Mouse (Mus musculus): ENCODE results near the gene Hoxc4.
A peak's percentile ranks its signal among the peaks of the same experiment; 100 is the strongest.

Gene Hoxc4

DNA sequence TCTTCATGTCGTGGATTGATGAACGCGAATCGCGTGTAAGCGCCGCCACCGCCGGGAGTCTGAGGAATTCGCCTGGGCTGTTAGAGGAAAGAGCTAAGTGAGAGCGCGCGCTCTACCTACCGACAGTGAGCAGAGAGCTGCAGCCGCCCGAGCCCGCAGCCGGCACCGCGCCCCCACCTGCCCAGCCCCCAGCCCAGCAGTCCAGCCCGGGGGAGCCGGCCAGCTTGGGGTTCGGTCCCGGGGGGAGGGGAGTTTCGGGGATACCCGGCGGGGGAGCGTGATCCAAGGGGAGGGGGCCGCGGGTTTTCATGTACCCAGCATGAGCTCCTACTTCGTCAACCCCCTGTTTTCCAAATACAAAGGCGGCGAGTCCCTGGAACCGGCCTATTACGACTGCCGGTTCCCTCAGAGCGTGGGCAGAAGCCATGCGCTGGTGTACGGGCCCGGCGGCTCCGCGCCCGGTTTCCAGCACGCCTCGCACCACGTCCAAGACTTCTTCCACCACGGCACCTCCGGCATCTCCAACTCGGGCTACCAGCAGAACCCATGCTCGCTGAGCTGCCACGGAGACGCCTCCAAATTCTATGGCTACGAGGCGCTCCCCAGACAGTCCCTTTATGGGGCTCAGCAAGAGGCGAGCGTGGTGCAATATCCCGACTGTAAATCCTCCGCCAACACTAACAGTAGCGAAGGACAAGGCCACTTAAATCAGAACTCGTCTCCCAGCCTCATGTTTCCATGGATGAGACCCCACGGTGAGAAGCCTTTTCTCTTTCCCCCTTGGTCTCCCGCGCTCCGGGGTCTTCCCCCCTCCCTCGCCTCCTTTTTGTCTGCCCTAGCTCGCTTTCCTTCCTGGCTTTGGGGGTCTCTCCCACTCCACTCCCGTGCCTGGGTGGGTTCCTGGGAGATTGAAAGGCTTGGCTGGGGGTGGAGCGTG lies 28.0 kb upstream of the Hoxc4 start, which contains the start of gene Hoxc8:
TSS of gene Hoxc8 (plus strand) at position 147 of the 937 bp plus-strand sequence.
- DNase-seq (ENCODE audit: low spot score) = no peak

DNA sequence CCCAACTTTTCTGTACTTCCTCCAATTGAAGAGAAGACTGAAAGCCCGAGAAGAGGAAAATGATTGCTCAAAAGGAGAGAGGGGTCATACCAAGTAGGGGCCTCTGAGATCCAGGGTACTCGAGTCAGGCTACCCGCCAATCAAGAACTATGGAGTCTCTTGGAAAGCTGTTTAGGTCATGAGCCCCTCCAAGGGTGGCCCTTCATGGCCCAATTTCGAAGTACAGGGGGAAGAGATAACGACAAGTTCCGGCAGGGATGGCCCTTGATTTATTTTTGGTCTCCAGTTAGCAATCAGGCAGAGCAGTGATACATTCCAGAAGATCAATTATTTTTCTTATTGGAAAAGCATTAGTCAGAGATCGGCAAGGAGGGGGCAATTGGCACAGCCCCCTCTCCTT lies 27.0 kb upstream of the Hoxc4 start:
- no peak for DNase-seq (ENCODE audit: low spot score)

DNA sequence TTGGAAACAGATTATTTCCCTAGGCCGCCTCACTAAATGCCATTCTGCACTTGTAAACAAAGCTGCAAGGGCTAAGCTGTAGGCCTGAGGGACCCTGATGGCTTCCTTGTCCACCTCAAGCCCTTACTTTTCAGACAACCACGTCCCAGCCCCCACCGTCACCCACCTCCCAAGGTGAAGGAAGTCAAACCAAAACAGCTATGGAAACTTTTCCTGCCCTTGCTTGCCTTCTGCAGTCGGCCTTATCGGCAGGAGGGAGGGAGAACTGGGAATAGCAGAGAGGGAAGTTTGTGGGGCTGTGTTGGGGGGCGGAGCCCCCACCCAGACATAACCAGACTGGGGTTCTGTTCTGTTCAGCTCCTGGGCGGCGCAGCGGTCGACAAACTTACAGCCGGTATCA lies 26.5 kb upstream of the Hoxc4 start:
- DNase-seq (ENCODE audit: low spot score) = no peak

DNA sequence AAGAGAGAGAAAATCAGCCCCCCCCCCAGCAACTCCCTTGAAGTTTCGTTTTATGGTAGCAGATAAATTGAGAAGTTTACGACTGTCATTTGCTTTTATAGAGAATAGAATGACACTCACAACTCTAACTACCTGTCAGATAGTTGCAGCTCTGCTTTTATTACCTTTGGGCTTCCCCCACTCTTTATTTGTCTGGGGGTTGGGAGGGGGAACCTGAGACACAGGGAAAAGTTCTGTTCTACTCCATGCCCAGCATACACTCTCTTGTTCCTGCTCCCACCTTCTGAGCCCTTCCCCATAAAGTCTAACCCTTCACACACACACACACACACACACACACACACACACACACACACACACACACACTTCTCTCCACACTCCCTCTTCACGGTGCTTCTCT lies 25.9 kb upstream of the Hoxc4 start:
- no peak for DNase-seq (ENCODE audit: low spot score)

DNA sequence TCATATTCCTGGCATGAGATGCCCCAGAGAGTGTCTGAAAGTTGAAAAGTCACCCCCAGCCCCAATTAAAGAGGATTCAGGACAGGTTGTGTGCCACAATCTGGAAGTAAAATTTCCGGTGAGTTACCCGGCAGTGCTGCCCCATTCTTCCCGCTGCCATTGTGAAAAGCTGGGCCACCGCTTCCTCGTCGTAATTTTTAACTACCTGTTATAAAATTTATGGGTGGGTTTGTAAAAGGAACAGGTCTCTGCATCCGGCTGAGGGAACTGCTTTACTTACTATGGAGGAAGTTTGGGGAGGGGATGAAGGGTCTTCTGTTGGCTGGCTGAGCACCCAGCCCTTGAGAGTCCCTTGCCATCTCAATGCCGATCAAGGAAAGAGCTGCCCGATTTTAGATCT lies 22.2 kb upstream of the Hoxc4 start:
- no peak for DNase-seq (ENCODE audit: low spot score)

DNA sequence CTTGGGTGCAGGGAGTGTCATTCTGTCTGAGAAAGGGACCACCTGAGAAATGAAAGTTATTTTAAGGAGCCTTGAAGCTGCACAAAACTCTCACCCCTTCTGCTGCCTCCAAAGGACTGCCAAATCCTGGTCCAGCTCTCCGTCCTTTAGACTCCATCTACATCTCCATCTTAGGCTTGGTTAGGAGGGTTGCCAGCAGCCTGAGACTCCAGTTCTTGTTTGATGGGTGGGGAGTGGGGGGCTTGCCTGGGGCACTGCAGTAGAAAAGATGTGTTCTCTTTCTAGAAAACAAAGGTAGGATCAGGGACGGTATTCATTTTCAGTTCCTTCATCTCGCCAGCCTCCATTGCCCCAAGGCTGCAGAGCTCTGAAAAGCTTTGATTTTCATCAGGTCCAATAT lies 21.3 kb upstream of the Hoxc4 start:
- DNase-seq (ENCODE audit: low spot score) = no peak

DNA sequence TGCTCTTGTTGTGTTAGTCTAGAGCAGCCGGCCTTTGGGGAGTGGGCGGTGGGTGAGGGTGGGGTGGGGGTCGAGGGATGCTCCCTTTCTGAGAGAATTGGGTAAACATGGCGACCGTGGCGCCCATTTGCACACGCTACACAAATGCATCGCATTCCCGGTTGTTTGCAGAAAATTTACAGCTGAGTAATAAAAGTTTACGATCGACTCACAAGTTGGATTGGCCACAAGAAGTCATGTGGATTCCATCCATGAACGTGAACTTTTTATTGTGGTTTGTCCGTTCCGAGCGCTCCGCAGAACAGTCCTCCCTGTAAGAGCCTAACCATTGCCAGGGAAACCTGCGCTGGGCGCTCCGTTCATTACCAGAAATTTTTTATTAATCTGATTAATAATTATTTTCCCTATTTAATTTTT lies 20.8 kb upstream of the Hoxc4 start, which contains the start of gene Hoxc6:
TSS of gene Hoxc6 (plus strand) at position 319 of the 417 bp plus-strand sequence.
- no peak for DNase-seq (ENCODE audit: low spot score)

DNA sequence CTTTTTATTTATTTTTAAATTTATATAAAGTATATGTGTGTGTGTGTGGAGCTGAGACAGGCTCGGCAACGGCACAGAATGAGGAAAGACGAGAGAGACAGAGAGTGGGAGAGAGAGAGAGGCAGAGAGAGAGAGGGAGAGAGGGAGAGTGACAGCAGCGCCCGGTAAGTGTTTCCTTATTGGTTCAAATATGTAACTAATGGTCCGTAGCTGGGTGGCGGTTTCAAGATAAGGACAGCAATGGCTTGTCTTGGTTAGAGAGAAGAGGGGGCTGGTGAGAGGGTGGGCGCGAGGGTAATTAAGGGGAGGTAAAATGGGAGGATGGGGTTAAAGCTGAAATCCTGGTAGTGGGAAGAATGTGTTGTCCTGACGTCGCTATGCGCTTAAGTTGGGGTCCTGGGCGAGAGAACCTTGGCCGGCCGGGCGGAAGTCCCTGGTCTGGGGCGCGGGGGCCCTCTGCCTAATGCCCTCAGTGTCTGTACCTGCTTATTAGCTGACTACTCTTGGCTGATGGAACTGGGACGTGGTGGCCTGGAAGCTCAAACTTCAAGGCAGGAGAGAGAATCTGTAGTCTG lies 20.0 kb upstream of the Hoxc4 start:
- no peak for DNase-seq (ENCODE audit: low spot score)

DNA sequence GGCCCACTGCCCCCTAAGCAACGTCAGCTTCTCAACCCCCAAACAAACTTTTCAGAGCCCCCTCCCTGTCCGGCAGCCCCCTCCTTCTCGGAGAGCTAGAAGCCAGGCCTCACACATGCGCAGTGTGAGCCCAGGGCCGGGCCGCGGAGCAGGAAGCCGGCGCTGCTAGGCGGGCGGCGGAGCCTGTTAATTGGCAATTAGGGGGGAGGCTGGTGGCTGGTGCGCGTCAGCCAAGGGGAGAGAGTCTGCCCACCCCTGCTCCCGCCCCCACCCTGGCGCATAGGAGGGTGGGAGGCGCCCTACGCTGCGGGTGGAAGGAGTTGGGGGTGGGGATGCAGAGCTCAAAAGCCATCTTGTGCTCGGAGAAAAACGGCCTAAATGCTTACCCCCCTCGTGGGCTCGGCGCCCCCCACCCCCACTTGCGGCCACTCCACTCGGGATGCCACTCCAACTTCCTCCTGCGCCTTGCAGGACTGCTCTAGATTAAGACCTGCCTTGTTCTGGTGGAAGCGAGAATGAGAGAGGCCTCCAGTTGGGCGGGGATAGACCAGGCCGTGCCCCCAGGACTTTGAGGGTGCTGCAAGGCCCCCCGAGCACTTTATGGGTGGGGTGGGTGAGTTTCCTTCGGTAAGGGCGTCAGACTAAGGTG lies 19.4 kb upstream of the Hoxc4 start:
- DNase-seq (ENCODE audit: low spot score) = peak; percentile 78

DNA sequence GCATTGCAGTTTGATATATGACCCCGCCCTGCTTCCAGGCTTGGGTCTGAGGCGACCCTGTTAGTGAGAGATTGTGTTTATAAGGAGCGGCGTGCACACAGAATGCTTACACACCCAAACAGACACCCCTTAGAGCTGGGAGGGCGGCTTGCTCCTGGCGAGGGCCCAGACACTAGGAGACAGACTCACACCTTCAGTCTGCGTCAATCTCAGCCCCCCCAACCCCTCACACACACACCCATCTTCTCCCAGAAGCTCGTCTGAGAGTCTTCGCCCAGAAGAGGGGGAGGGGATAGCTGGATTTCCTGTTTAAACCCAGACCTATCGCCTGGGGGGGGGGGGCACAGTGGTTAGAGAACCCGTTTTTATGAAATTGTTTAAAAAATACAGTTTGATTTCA lies 18.8 kb upstream of the Hoxc4 start:
- DNase-seq (ENCODE audit: low spot score) = no peak

DNA sequence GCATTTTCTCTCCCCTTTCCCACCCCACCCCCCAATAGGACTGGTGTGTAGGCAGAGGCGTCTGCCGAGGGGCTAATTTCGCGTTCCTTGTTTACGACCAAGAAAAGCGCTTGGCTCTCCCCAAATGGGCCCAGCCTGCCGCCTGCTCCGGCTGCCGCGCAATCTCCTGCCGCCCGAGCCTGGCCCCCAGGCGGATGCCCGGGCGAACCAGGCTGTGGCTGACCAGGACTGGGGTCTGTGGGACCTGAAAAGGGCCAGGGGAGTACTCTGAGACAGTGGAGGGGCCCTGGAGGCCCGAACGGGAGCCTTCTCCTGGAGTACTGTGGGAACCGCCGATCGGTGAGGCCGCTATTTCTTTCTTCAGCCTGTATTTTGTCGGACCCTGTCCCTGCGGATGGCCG lies 18.2 kb upstream of the Hoxc4 start:
- DNase-seq (ENCODE audit: low spot score) = no peak

DNA sequence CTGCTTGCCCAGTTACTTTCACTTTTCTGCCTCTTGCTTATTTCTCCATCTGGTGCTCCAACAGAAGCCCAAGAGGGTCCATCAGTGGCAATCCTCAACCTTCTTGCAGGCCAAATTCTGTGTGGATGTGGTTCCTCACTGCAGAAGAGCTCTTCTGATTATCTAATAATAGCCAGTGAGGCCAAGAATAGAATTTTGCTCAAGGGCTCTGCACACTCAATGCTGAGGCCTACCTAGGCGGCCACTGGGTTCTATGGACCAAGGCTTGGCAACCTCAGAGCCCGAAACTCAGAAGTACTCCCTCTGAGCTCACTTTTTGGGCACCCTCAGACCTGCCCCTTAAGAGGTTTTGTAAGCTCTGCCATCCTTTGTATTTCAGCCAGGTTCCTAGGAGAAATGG lies 17.4 kb upstream of the Hoxc4 start:
- no peak for DNase-seq (ENCODE audit: low spot score)

DNA sequence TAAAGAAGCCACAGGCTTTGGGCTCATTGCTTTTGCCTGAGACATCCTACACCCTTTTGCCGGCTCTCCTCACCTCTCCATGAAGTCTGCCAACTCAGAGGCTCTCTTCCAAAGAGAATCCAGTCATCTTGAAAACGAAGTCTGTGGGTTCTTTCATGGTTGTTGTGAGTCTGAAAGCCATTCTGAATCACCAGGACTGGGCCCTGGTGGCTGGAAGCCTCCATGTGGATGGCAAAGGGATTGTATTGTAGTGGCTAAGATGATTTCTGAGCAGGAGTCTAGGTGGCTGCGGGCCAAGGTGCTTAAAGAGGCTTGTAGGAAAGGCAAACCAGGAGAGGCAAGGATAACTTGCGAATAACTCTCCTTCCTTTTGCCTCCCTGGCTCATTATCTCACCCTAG lies 16.6 kb upstream of the Hoxc4 start:
- no peak for DNase-seq (ENCODE audit: low spot score)

DNA sequence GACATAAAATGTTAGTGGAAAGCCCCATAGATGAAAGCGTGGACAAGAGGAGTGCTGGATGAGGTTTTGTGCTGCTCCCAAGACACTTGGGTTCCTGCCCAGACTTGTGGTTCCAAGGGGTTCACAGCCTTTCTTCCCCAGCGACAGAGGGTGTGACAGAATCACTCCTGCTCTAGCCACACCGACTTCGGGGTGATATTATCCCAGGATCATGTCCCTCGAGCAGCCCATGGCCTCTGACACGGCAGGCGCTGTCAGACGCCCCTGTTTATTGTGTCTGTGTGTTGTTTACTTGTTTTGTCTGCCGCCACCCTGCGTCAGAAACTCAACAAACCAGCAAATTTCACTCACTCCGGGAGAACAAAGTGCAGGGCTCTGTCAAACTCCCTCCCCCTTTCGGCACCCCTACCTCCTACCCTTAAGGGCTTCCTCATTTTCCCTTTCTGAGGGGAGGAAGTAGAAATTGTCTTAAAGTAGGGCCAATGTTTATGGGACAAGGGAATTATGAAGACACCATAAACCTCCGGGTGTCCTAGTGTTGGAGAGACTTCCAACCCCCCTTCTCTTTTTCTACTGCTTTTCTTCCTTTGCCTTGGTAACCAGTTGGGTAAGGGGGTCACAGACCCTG lies 15.8 kb upstream of the Hoxc4 start:
- no peak for DNase-seq (ENCODE audit: low spot score)

DNA sequence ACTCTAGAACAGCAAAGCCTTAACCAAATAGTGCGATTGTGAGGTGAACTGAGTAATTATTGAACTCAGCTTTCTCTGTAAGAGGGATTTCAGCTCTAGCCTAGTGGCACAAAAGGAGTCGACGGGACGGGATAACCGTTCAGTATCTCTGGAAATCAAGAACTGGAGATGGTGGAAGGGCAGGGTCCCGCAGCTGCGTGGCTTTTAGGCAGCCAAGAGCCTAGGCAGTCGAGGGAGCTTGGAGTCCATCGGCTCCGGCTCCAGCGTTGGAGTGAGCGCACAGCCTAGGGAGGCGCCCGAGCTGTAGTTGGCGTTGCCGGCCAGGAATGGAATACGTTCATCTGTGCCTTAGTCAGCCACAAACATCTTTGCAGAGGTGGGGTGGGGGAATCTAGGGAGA lies 13.4 kb upstream of the Hoxc4 start:
- no peak for DNase-seq (ENCODE audit: low spot score)

DNA sequence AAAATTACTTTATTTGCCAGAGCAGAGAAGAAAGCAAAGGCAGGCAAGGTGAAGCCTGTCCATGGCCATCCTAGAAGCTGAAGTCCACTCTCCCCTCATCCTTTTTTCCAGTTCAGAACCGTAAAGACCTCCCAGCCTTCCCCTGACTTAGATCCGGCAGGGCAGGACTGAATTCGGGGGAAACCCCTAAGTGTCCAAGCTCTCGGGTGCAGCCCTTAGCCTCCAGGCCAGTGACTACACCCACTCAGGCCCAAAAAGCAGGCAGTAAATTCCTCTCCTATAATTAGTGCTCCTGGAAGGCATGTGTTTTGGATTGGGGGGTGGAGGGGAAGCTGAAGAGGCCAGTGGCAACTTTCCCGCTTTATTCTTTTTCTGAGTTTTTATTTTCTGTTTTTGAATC lies 12.9 kb upstream of the Hoxc4 start:
- no peak for DNase-seq (ENCODE audit: low spot score)

DNA sequence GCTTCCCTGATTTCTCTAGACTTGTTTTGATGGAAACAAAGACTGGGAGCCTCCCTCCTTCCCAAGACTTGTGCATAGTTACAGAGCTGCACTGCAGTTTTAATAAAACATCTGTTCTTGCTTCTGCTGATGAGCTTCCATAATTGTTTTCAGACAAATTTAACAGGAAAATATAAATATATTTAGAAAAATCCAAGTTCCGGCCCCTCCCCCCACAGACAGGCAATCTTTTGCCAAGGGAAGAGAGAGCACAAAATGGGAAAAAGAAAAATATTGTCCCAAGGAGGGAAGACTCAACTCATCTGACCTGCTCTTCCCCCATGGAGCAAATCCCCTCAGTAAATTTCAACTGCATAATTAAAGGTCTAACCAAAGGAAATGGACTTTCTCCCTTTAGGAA lies 12.4 kb upstream of the Hoxc4 start:
- DNase-seq (ENCODE audit: low spot score) = no peak

DNA sequence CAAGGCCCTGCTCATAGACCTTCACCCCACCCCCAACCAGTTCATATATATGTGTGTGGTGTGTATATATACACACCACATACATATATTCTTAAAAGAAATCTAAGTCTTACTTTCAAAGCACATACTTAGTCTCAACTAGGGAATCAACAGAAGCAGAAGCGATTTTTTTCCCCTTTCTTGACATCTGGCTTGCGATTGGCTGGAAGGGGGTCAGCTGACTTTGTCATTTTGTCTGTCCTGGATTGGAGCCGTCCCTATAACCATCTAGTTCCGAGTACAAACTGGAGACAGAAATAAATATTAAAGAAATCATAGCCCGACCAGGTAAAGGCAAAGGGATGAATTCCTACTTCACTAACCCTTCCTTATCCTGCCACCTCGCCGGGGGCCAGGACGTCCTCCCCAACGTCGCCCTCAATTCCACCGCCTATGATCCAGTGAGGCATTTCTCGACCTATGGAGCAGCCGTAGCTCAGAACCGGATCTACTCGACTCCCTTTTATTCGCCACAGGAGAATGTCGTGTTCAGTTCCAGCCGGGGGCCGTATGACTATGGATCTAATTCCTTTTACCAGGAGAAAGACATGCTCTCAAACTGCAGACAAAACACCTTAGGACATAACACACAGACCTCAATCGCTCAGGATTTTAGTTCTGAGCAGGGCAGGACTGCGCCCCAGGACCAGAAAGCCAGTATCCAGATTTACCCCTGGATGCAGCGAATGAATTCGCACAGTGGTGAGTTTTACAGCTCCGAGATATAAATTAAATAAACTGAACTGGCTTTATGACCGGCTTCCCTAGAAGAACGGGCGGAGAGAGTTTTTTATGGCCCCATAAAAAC lies 9.2 kb upstream of the Hoxc4 start:
- no peak for DNase-seq (ENCODE audit: low spot score)

DNA sequence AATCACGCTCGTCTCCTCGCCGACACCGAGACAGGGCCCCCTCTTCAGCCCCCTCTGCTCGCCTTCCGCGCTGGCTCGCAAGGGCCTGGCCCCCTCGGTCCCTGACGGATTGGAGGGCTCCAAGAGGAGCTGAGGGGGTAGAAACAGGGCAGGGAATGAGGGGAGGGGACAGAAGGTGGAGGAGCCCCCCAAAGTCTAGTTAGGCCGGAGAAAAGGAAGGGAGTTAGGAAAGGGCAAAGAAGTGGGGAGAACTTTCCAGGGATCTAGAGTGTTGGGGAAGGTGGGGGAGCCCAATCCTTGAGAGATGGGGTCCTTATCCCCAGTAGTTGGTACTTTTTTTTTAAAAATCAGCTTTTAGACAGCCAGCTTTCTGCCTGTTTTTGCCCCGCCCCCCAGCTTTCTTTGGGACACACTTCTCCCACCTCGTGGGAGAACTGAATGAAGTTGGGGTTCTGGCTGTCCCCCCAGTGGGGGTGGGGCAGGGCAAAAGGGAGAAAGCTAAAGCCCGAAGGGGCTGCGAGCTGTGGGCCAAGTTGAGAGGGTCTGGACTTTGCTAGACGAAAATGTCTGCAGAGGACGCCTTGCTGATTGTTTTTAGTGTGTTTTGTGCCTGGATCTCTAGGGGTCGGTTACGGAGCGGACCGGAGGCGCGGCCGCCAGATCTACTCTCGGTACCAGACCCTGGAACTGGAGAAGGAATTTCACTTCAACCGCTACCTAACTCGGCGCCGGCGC lies 8.5 kb upstream of the Hoxc4 start:
- DNase-seq (ENCODE audit: low spot score) = no peak

DNA sequence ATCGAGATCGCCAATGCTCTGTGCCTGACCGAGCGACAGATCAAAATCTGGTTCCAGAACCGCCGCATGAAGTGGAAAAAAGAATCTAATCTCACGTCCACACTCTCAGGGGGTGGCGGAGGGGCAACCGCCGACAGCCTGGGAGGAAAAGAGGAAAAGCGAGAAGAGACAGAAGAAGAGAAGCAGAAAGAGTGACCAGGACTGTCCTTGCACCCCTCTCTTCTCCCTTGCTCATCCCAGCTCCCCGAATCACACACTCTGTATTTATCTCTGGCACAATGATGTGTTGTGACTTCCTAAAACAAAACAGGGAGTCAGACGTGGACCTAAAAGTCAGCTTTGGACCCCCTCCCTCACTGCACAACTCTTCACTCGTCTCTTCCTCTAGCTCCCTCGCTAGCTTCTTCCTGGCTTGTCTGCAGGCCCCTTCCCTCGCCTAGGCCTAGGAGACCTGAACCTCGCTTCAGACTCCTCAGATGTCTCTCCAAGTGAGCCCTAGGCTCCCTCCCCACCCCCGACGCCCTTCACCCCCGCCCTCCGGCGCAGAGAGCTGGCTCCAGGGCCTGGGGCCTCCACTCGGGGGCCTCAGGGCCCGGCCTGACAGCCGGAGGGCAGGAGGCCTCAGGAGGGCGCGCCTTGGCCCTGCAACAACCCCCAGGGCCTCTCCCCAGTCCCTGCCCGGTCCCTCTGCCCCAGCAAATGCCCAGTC lies 7.7 kb upstream of the Hoxc4 start:
- no peak for DNase-seq (ENCODE audit: low spot score)
